Comparison of ENCODE assay signal across 8 mouse cellular contexts in the genomic region with DNA sequence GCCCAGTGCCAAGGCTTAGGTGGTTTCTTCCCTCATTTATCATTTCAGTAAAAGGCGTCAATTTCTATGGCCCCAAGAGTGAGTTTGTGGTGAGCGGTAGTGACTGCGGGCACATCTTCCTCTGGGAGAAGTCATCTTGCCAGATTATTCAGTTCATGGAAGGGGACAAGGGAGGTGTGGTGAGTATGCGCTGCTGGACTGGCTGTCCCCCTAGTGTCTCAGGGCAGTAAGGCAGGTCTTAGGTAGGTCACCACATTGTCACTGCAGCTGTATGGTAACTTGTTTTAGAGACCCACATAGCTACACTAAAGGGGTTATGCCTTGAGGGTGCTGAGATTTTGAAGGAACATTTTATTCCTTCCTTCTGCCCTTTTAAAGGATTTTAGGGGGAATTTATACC. TPM values are rescaled to one million over a fixed set of nuclear protein-coding genes. Genes with fewer than 3 reads are reported as not detected.
DNase-seq lines count a peak whose midpoint lies in the region; ATAC-seq and TF ChIP-seq lines count a peak whose summit lies in the region.

No protein-coding gene starts in this region.

- intact Hi-C loops in left cerebral cortex, postnatal 4 days (cut with DNase I), result no loop called here

- H3K4me1 ChIP-seq in heart, embryonic 11.5 days (ENCODE audit: control insufficient read depth, insufficient read depth, low read length), result no peaks in the 10 kb centered on the region
- no peaks in the 10 kb centered on the region for H3K4me1 ChIP-seq in testis, adult 2 months (ENCODE audit: control insufficient read depth, insufficient read depth, low read length)
- no peaks in the 10 kb centered on the region for H3K4me1 ChIP-seq in small intestine, adult 2 months (ENCODE audit: control insufficient read depth, insufficient read depth, insufficient read length, low read length)

- TF ChIP-seq CTCF in testis, adult 2 months (IDR thresholded peaks at IDR 0.05; ENCODE audit: control insufficient read depth, insufficient read depth, insufficient replicate concordance, low read depth, low read length), result peak; percentile 50; the same call in 1 of the 2 replicates
- TF ChIP-seq CTCF in small intestine, adult 2 months (IDR thresholded peaks at IDR 0.05; ENCODE audit: extremely low read depth, insufficient read length, insufficient replicate concordance, low read depth, low read length), result peak; percentile 48; the same call in 1 of the 2 replicates

- no peak overlapping the region for H3K4me2 ChIP-seq in heart, embryonic 11.5 days

- ATAC-seq in heart, embryonic 11.5 days (replicated peaks; ENCODE audit: insufficient number of reproducible peaks, low FRiP score, low TSS enrichment), result peak; percentile 39; the same call in 1 of the 2 replicates
- peak; percentile 80 for ATAC-seq in granulocyte monocyte progenitor cell, adult 5-6 weeks (replicated peaks; ENCODE audit: poor library complexity, severe bottlenecking)

- no peak for TF ChIP-seq POLR2A in testis, adult 2 months (IDR thresholded peaks at IDR 0.05; ENCODE audit: control insufficient read depth, low read depth, low read length)
- no peak for TF ChIP-seq POLR2A in small intestine, adult 2 months (IDR thresholded peaks at IDR 0.05; ENCODE audit: low read depth, low read length)

- H3K27me3 ChIP-seq in heart, embryonic 11.5 days (ENCODE audit: control insufficient read depth, insufficient read depth, low read length), result no peaks in the 10 kb centered on the region
- H3K27me3 ChIP-seq in testis, adult 2 months (ENCODE audit: control insufficient read depth, insufficient read depth, low read length), result no peaks in the 10 kb centered on the region
- no peaks in the 10 kb centered on the region for H3K27me3 ChIP-seq in small intestine, adult 2 months (ENCODE audit: control insufficient read depth, insufficient read depth, low read length)

- no peaks in the 10 kb centered on the region for H3K9me3 ChIP-seq in heart, embryonic 11.5 days (replicated peaks; ENCODE audit: control insufficient read depth, low read length)

- H3K4me3 ChIP-seq in heart, embryonic 11.5 days (ENCODE audit: low read depth, low read length), result no peak overlapping the region
- no peak overlapping the region for H3K4me3 ChIP-seq in testis, adult 2 months (ENCODE audit: control insufficient read depth, low read depth, low read length)
- H3K4me3 ChIP-seq in small intestine, adult 2 months (ENCODE audit: low read depth, low read length), result no peak overlapping the region

- H3K36me3 ChIP-seq in heart, embryonic 11.5 days (ENCODE audit: control insufficient read depth, insufficient read depth, low read length), result peaks cover 50% of the 10 kb centered on the region
- H3K36me3 ChIP-seq in testis, adult 2 months (ENCODE audit: control insufficient read depth, insufficient read depth, low read length), result peaks cover 4% of the 10 kb centered on the region
- peaks cover 58% of the 10 kb centered on the region for H3K36me3 ChIP-seq in small intestine, adult 2 months (ENCODE audit: control insufficient read depth, insufficient read depth, low read length)

- H3K9ac ChIP-seq in heart, embryonic 11.5 days (ENCODE audit: low read depth, low read length), result no peak overlapping the region

- DNase-seq in heart, adult 9 months (ENCODE audit: low spot score in 2 of 2), result no peak
- DNase-seq in testis, postnatal 14 days (ENCODE audit: low spot score), result no peak
- DNase-seq in left cerebral cortex, postnatal 4 days, result no peak
- no peak for DNase-seq in adrenal gland, adult 18-20 months (ENCODE audit: low spot score in 2 of 2)

- no peak overlapping the region for H3K27ac ChIP-seq in heart, embryonic 11.5 days (ENCODE audit: low read depth, low read length)
- no peak overlapping the region for H3K27ac ChIP-seq in testis, adult 2 months (ENCODE audit: control insufficient read depth, insufficient read depth, low read depth, low read length)
- H3K27ac ChIP-seq in small intestine, adult 2 months (ENCODE audit: insufficient read depth, low read depth, low read length), result no peak overlapping the region

- 66% methylated on average over 4 of the region's 4 CpGs for WGBS in heart, embryonic 11.5 days (ENCODE audit: insufficient replicate concordance)
- 66% methylated on average over 4 of the region's 4 CpGs for WGBS in small intestine, adult 2 months

RNA-seq across cellular contexts. Expression of a gene that starts 17.7 kb away (rescaled TPM):
- 121 and 147 TPM in 2 replicates for polyA plus RNA-seq in heart, embryonic 11.5 days (2014; fragmentation: Nextera tagmentation; extraction: Ambion mirVana)
- polyA plus RNA-seq in testis, adult 2 months (2012; rRNA removed), result 15.8 and 17.5 TPM in 2 replicates
- 3.5 and 6.0 TPM in 2 replicates for total RNA-seq in granulocyte monocyte progenitor cell, adult 5-6 weeks (2014; fragmentation: Nextera tagmentation)
- total RNA-seq in granulocyte monocyte progenitor cell, adult 5-6 weeks (2017), result 1.2 and 1.7 TPM in 2 replicates
- polyA plus RNA-seq in small intestine, adult 2 months (2012; rRNA removed), result 11.3 and 12.0 TPM in 2 replicates
- total RNA-seq in left cerebral cortex, postnatal 4 days (2021), result 100 to 1,000 TPM; 314 to 321 TPM
- total RNA-seq in adrenal gland, adult 18-20 months (2021), result 10 to 100 TPM; 55.2 to 72.6 TPM

RNA-seq across cellular contexts. Expression of a gene that starts 30.8 kb away (rescaled TPM):
- 205 and 230 TPM in 2 replicates for polyA plus RNA-seq in heart, embryonic 11.5 days (2014; fragmentation: Nextera tagmentation; extraction: Ambion mirVana)
- 15.0 and 15.8 TPM in 2 replicates for polyA plus RNA-seq in testis, adult 2 months (2012; rRNA removed)
- not detected in 2 replicates for total RNA-seq in granulocyte monocyte progenitor cell, adult 5-6 weeks (2014; fragmentation: Nextera tagmentation)
- not detected in 2 replicates for total RNA-seq in granulocyte monocyte progenitor cell, adult 5-6 weeks (2017)
- polyA plus RNA-seq in small intestine, adult 2 months (2012; rRNA removed), result 0.18 and 0.32 TPM in 2 replicates
- under 1 TPM; 0.62 to 0.82 TPM for total RNA-seq in left cerebral cortex, postnatal 4 days (2021)
- total RNA-seq in adrenal gland, adult 18-20 months (2021), result 1 to 10 TPM in 1 of 2 experiments, under 1 TPM in 1; 0.66 to 1.9 TPM

RNA-seq across cellular contexts. Expression of a gene that starts 41.0 kb away (rescaled TPM):
- 85.4 and 105 TPM in 2 replicates for polyA plus RNA-seq in heart, embryonic 11.5 days (2014; fragmentation: Nextera tagmentation; extraction: Ambion mirVana)
- 53.2 and 55.6 TPM in 2 replicates for polyA plus RNA-seq in testis, adult 2 months (2012; rRNA removed)
- total RNA-seq in granulocyte monocyte progenitor cell, adult 5-6 weeks (2014; fragmentation: Nextera tagmentation), result 68.0 and 76.2 TPM in 2 replicates
- 107 and 114 TPM in 2 replicates for total RNA-seq in granulocyte monocyte progenitor cell, adult 5-6 weeks (2017)
- 14.6 and 26.7 TPM in 2 replicates for polyA plus RNA-seq in small intestine, adult 2 months (2012; rRNA removed)
- 10 to 100 TPM; 71.9 to 75.8 TPM for total RNA-seq in left cerebral cortex, postnatal 4 days (2021)
- total RNA-seq in adrenal gland, adult 18-20 months (2021), result 100 to 1,000 TPM in 1 of 2 experiments, 10 to 100 TPM in 1; 98.5 to 125 TPM

Comparison
In these comparisons a context has a peak if more than half of its experiments do, and no peak if none do; other contexts are left out.
1. RNA of a gene that starts 17.7 kb away (total RNA-seq): 314 to 321 TPM in left cerebral cortex, postnatal 4 days and 55.2 to 72.6 TPM in adrenal gland, adult 18-20 months; 1.2 to 6.0 TPM in granulocyte monocyte progenitor cell, adult 5-6 weeks; every median in the first group is over 4 times any median in the second.